Mouse (Mus musculus) embryonic facial prominence, embryonic 14.5 days (tissue): Measurements from ENCODE around the gene Btbd9. TPM values are rescaled to one million over a fixed set of nuclear protein-coding genes. Genes with fewer than 3 reads are reported as not detected.

Experiments used
- ATAC-seq: fragments of 200-750 bp; cut with Nextera tagmentation; 2 replicates; pipeline ENCODE4 v1.8.0; 2017; ENCODE audit warnings: low read depth, moderate number of reproducible peaks, moderate TSS enrichment
- DNase-seq: peaks from one replicate; pipeline ENCODE4 v3.0.0-alpha.2; 2015; ENCODE audit warnings: low spot score
- H3K27ac ChIP-seq: fragments of 300-500 bp; sonication (generic); replicated peaks from 2 replicates; pipeline ENCODE4 v1.5.1; 2014; ENCODE audit warnings: low read depth, mild to moderate bottlenecking, low read length, moderate library complexity
- H3K27me3 ChIP-seq: fragments of 300-500 bp; sonication (generic); replicated peaks from 2 replicates; pipeline ENCODE4 v1.6.1; 2014; ENCODE audit warnings: low read length; ENCODE audit not compliant: control insufficient read depth, insufficient read depth
- H3K36me3 ChIP-seq: fragments of 300-500 bp; sonication (generic); 2 replicates; pipeline ENCODE4 v1.6.1; 2014; ENCODE audit warnings: low read length, mixed read lengths; ENCODE audit not compliant: control insufficient read depth, insufficient read depth
- H3K4me1 ChIP-seq: fragments of 300-500 bp; sonication (generic); 2 replicates; pipeline ENCODE4 v1.6.1; 2014; ENCODE audit warnings: antibody characterized with exemption, low read length; ENCODE audit not compliant: control insufficient read depth, insufficient read depth
- H3K4me2 ChIP-seq: fragments of 300-500 bp; sonication (generic); 2 replicates; pipeline ENCODE4 v1.6.1; 2014; ENCODE audit warnings: low read depth, mild to moderate bottlenecking, low read length, moderate library complexity, mixed read lengths
- H3K4me3 ChIP-seq: fragments of 300-500 bp; sonication (generic); 2 replicates; pipeline ENCODE4 v1.5.1; 2014; ENCODE audit warnings: low read depth, mild to moderate bottlenecking, low read length
- H3K9ac ChIP-seq: fragments of 300-500 bp; sonication (generic); 2 replicates; pipeline ENCODE4 v1.6.1; 2014; ENCODE audit warnings: low read depth, mild to moderate bottlenecking, low read length, moderate library complexity, mixed read lengths
- H3K9me3 ChIP-seq: fragments of 300-500 bp; sonication (generic); 2 replicates; pipeline ENCODE4 v1.6.1; 2016; ENCODE audit warnings: low read length; ENCODE audit not compliant: control insufficient read depth
- WGBS: fragments of 180-500 bp; shearing (Covaris S2); extraction: QIAGEN DNeasy Blood & Tissue Kit; methylation state at CpG from one replicate; pipeline ENCODE4 v1.1.7; 2014; 5-methylcytosine and 5-hydroxymethylcytosine counted together
- polyA plus RNA-seq: library from polyadenylated mRNA; unstranded; fragments of >200 nt; fragmentation: Nextera tagmentation; extraction: Ambion mirVana; gene quantifications from 2 replicates; pipeline ENCODE4 v1.2.1, GENCODE M21; 2014

Gene Btbd9
- polyA plus RNA-seq, 1 experiment from 2014 or later: 38.0 TPM

DNA sequence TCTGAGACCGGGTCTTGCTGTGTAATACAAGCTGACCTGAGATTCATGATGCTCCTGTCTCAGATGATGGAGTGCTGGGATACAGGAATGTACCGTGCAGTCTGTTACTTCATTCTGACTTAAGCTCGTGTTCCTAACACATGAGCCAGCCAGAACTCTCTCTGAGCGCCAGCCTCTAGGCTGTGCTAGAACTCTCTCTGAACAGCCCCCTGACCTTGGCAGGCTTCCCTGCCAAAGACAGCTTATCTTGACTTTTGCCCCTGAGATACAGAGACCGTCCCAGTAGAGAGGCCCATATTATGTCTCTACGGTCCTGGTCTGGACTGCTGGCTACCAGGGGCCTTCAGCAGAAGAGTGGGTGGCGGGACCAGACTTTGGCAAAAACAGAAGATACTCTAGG is 332.7 kb downstream of the Btbd9 start:
- Histone ChIP-seq H3K4me2 (no peak overlapping the region), H3K9ac (no peak overlapping the region), H3K4me1 (peaks cover 35% of the 10 kb centered on the region), H3K9me3 (no peaks in the 10 kb centered on the region), H3K27me3 (no peaks in the 10 kb centered on the region), H3K4me3 (no peak overlapping the region), H3K36me3 (no peaks in the 10 kb centered on the region), H3K27ac (no peak overlapping the region)
- 73% methylated on average over 7 of the region's 7 CpGs for WGBS
- no peak for ATAC-seq
- DNase-seq: no peak

- H3K27ac ChIP-seq: no peak overlapping the region
- DNase-seq (no peak), ATAC-seq (no peak)
- H3K4me2 ChIP-seq: no peak overlapping the region
- H3K27me3 ChIP-seq: no peaks in the 10 kb centered on the region
- H3K4me1 ChIP-seq: peaks cover 35% of the 10 kb centered on the region
- WGBS: 93% methylated on average over 4 of the region's 4 CpGs
- no peaks in the 10 kb centered on the region for H3K9me3 ChIP-seq
- no peak overlapping the region for H3K9ac ChIP-seq
- no peaks in the 10 kb centered on the region for H3K36me3 ChIP-seq
- no peak overlapping the region for H3K4me3 ChIP-seq
These were observed 333.6 kb downstream of the Btbd9 start for GRCm38 (mm10) chr17:30242647-30243046.

GRCm38 (mm10) chr17:30241720-30242322 is 334.5 kb downstream of the Btbd9 start:
- no peak overlapping the region for H3K4me3 ChIP-seq
- 59% methylated on average over 17 of the region's 17 CpGs for WGBS
- H3K4me2 ChIP-seq: no peak overlapping the region
- no peaks in the 10 kb centered on the region for H3K27me3 ChIP-seq
- H3K36me3 ChIP-seq: no peaks in the 10 kb centered on the region
- peak overlapping the region; percentile 27; the same call in 1 of the 2 replicates for H3K9ac ChIP-seq
- H3K9me3 ChIP-seq: no peaks in the 10 kb centered on the region
- ATAC-seq: no peak
- H3K4me1 ChIP-seq: peaks cover 40% of the 10 kb centered on the region
- DNase-seq: no peak
- no peak overlapping the region for H3K27ac ChIP-seq

DNA sequence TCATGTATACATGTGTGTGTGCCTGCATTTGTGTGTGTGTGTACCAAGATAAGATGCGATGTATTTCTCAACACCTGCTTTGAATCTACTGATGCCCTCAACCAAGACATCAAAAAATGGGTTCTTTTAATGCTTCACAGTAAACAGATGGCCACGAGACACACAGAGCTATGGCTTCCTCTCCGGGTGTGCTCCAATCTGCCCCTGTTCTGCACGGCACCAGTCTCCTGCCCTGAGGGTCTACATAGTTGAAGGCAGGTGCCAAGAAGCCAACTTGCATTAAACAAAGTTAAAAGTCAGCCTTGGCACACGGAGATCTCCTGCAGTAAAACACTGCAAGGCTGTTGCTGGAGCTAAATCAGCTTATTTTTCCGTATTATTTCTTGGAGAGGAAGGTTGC is 335.2 kb downstream of the Btbd9 start:
- WGBS: 63% methylated on average over 6 of the region's 6 CpGs

DNA sequence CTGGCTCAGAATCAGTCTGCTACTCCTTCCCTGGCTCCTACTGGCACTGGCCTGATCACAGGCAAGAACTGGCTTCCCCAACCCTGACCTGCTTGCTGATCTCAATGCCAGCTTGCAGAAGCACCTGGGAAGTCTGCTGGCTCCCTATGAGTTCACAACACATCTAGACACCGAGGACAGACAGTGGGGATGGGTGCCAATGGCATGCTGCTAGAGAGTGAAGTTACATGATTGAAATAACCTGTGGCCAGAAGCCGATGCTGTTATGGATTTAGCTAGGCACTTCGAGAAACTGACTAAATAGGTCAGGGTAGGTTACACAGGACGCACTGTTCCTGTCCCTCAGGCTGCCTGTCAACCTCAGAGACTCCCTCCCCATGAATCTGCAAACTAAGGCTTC is 335.6 kb downstream of the Btbd9 start:
- H3K4me3 ChIP-seq: no peak overlapping the region
- H3K27me3 ChIP-seq: no peaks in the 10 kb centered on the region
- DNase-seq (no peak), ATAC-seq (no peak)
- no peaks in the 10 kb centered on the region for H3K9me3 ChIP-seq
- peaks cover 36% of the 10 kb centered on the region for H3K4me1 ChIP-seq
- H3K27ac ChIP-seq: no peak overlapping the region
- no peak overlapping the region for H3K9ac ChIP-seq
- 66% methylated on average over 4 of the region's 4 CpGs for WGBS
- no peak overlapping the region for H3K4me2 ChIP-seq
- H3K36me3 ChIP-seq: no peaks in the 10 kb centered on the region

More for the DNA sequence above, 335.2 kb downstream of the Btbd9 start:
- Histone ChIP-seq H3K9ac (no peak overlapping the region), H3K36me3 (no peaks in the 10 kb centered on the region), H3K4me1 (peaks cover 40% of the 10 kb centered on the region), H3K27me3 (no peaks in the 10 kb centered on the region), H3K9me3 (no peaks in the 10 kb centered on the region), H3K4me3 (no peak overlapping the region), H3K4me2 (no peak overlapping the region), H3K27ac (no peak overlapping the region)
- DNase-seq (no peak), ATAC-seq (no peak)

DNA sequence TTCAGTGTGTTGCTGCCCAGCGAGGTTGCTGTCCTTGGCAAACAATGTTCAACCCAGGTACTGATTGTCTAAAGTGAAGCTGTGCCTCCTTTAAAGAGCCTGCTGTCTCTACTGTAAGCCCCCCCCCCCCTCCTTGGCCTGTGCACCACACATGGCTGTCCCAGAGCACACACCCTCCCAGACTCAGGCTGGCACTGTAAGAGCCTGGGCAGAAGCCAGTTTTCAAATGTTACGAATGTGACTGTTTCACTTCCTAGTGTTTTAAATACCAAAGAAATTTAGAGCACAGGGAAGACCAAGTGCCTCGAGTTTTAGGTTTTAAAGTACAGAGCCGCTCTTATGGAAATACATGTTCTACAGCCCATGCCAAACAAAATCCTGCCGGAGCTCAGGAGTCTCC is 336.8 kb downstream of the Btbd9 start:
- Histone ChIP-seq H3K4me1 (peaks cover 25% of the 10 kb centered on the region), H3K4me3 (no peak overlapping the region), H3K36me3 (no peaks in the 10 kb centered on the region), H3K9ac (peak overlapping the region; percentile 25; the same call in 1 of the 2 replicates), H3K27ac (no peak overlapping the region), H3K27me3 (no peaks in the 10 kb centered on the region), H3K4me2 (no peak overlapping the region), H3K9me3 (no peaks in the 10 kb centered on the region)
- DNase-seq (peak; percentile 55), ATAC-seq (no peak)
- 60% methylated on average over 5 of the region's 5 CpGs for WGBS

DNA sequence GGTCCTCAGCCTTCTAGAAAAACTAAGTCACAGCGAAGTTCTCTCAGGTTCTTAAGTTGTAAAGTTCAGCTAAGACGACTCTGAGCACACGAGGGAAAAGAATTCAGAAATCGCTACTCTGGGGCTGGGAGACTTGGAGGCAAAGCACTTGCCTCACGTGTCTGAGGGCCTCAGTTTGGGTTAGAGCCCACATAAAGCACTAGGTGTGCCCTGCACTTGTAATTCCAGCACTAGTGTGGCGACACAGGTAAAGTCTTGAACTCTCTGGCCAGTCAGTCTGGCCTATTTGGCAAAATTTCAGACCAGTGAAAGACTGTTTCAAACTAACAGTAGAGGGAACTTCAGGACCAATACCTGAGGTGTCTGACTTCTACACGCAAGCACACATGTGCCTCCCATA is 338.7 kb downstream of the Btbd9 start:
- H3K9ac ChIP-seq: no peak overlapping the region
- peaks cover 22% of the 10 kb centered on the region for H3K4me1 ChIP-seq
- no peaks in the 10 kb centered on the region for H3K9me3 ChIP-seq
- H3K36me3 ChIP-seq: no peaks in the 10 kb centered on the region
- DNase-seq (no peak), ATAC-seq (no peak)
- 82% methylated on average over 7 of the region's 7 CpGs for WGBS
- no peak overlapping the region for H3K27ac ChIP-seq
- no peaks in the 10 kb centered on the region for H3K27me3 ChIP-seq
- H3K4me3 ChIP-seq: no peak overlapping the region
- H3K4me2 ChIP-seq: no peak overlapping the region

- Histone ChIP-seq H3K4me1 (peaks cover 20% of the 10 kb centered on the region), H3K9me3 (no peaks in the 10 kb centered on the region)
These were observed 339.7 kb downstream of the Btbd9 start for GRCm38 (mm10) chr17:30236611-30237010.

GRCm38 (mm10) chr17:30235380-30235779 is 340.9 kb downstream of the Btbd9 start:
- no peak for DNase-seq
- H3K4me1 ChIP-seq: peaks cover 11% of the 10 kb centered on the region
- H3K27ac ChIP-seq: no peak overlapping the region
- H3K4me2 ChIP-seq: no peak overlapping the region
- H3K36me3 ChIP-seq: no peaks in the 10 kb centered on the region
- no peak overlapping the region for H3K9ac ChIP-seq
- no peak for ATAC-seq
- H3K27me3 ChIP-seq: no peaks in the 10 kb centered on the region
- no peaks in the 10 kb centered on the region for H3K9me3 ChIP-seq
- no peak overlapping the region for H3K4me3 ChIP-seq
- WGBS: 77% methylated on average over 4 of the region's 4 CpGs

More at GRCm38 (mm10) chr17:30236611-30237010, 339.7 kb downstream of the Btbd9 start:
- H3K4me2 ChIP-seq: no peak overlapping the region
- WGBS: 43% methylated on average over 6 of the region's 6 CpGs
- H3K27me3 ChIP-seq: no peaks in the 10 kb centered on the region
- DNase-seq (peak; percentile 40), ATAC-seq (no peak)
- no peak overlapping the region for H3K4me3 ChIP-seq
- no peak overlapping the region for H3K27ac ChIP-seq
- no peaks in the 10 kb centered on the region for H3K36me3 ChIP-seq
- no peak overlapping the region for H3K9ac ChIP-seq
